Comparison of ENCODE assay signal across 7 mouse cellular contexts in the genomic region with DNA sequence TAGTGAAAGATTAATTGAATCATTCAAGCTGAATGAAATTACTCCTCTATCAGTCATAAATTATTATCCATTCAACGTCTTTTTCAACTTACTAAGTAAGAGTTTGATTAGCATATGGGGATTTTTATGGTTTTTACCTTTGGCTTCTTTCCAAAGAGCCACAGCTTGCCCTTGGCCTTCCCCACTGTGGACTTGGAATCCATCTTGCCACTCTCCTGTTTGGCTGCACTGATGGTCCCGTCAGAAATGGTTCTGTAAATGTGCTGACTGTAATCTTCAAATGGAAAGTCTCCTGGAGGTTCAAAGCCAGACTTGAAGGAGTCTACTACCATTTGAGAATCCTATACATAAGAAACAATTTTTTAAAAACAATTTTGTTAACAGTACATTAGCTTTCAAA.
"Had no signal": no experiment of that assay in that cellular context is flagged by ENCODE, and none has a peak within 500 bp of the region (broad histone marks: within the 10 kb centered on the region; RNA-seq: fewer than 3 reads in every experiment).

No protein-coding gene starts in this region.

- DNase-seq: lung, adult 2 months; lung, postnatal 14 days; lung, postnatal 36 days; right cerebral cortex, postnatal 14 days; thymus, adult 2 months; thymus, postnatal 25 days; thymus, postnatal 4 days had no signal
